Mouse (Mus musculus) intestine, embryonic 14.5 days (tissue): ENCODE measurements around the gene Serpine1. TPM values are rescaled to one million over a fixed set of nuclear protein-coding genes. Genes with fewer than 3 reads are reported as not detected.

Experiments used
- ATAC-seq: fragments of 200-750 bp; cut with Nextera tagmentation; replicated peaks from 2 replicates; pipeline ENCODE4 v1.8.0; 2017; ENCODE audit warnings: low read depth, moderate number of reproducible peaks, moderate TSS enrichment, moderate library complexity; ENCODE audit not compliant: low FRiP score, low TSS enrichment
- DNase-seq: peaks from one replicate; pipeline ENCODE4 v3.0.0-alpha.2; 2018; ENCODE audit warnings: low spot score
- H3K27ac ChIP-seq: fragments of 300-500 bp; sonication (generic); 2 replicates; pipeline ENCODE4 v1.5.1; 2014; ENCODE audit warnings: low read depth, mild to moderate bottlenecking, control low read depth
- H3K27me3 ChIP-seq: fragments of 300-500 bp; sonication (generic); replicated peaks from 2 replicates; pipeline ENCODE4 v1.6.1; 2014; ENCODE audit warnings: low read length, control low read depth; ENCODE audit not compliant: control insufficient read depth, insufficient read depth
- H3K36me3 ChIP-seq: fragments of 300-500 bp; sonication (generic); 2 replicates; pipeline ENCODE4 v1.6.1; 2014; ENCODE audit warnings: low read length, control low read depth; ENCODE audit not compliant: control insufficient read depth, insufficient read depth
- H3K4me1 ChIP-seq: fragments of 300-500 bp; sonication (generic); replicated peaks from 2 replicates; pipeline ENCODE4 v1.6.1; 2014; ENCODE audit warnings: low read length, control low read depth, mixed read lengths; ENCODE audit not compliant: control insufficient read depth, insufficient read depth
- H3K4me2 ChIP-seq: fragments of 300-500 bp; sonication (generic); 2 replicates; pipeline ENCODE4 v1.6.1; 2014; ENCODE audit warnings: low read length
- H3K4me3 ChIP-seq: fragments of 300-500 bp; sonication (generic); 2 replicates; pipeline ENCODE4 v1.5.1; 2014; ENCODE audit warnings: low read depth, low read length, control low read depth, mixed read lengths
- H3K9ac ChIP-seq: fragments of 300-500 bp; sonication (generic); 2 replicates; pipeline ENCODE4 v1.6.1; 2014; ENCODE audit warnings: mild to moderate bottlenecking, low read length
- H3K9me3 ChIP-seq: fragments of 300-500 bp; sonication (generic); 2 replicates; pipeline ENCODE4 v1.6.1; 2016; ENCODE audit warnings: low read length, control low read depth; ENCODE audit not compliant: control insufficient read depth
- WGBS: fragments of 180-500 bp; shearing (Covaris S2); extraction: QIAGEN DNeasy Blood & Tissue Kit; methylation state at CpG from one replicate; pipeline ENCODE4 v1.1.7; 2014; 5-methylcytosine and 5-hydroxymethylcytosine counted together
- polyA plus RNA-seq: library from polyadenylated mRNA; unstranded; fragments of >200 nt; fragmentation: Nextera tagmentation; extraction: Ambion mirVana; gene quantifications from 2 replicates; pipeline ENCODE4 v1.2.1, GENCODE M21; 2014

The Serpine1 gene
- polyA plus RNA-seq, 1 experiment from 2014 or later, result 0.34 TPM

GRCm38 (mm10) chr5:137102575-137103522, 30.8 kb upstream of the Serpine1 start:
- DNase-seq (no peak), ATAC-seq (0 out of 2 replicates have a peak, but pooled peaks have one; percentile 14)
- Histone ChIP-seq H3K9me3 (no peaks in the 10 kb centered on the region), H3K4me1 (no peaks in the 10 kb centered on the region), H3K9ac (no peak overlapping the region), H3K36me3 (no peaks in the 10 kb centered on the region), H3K27me3 (no peaks in the 10 kb centered on the region), H3K4me3 (no peak overlapping the region), H3K27ac (no peak overlapping the region), H3K4me2 (no peak overlapping the region)
- WGBS, result 63% methylated on average over 28 of the region's 28 CpGs

DNA sequence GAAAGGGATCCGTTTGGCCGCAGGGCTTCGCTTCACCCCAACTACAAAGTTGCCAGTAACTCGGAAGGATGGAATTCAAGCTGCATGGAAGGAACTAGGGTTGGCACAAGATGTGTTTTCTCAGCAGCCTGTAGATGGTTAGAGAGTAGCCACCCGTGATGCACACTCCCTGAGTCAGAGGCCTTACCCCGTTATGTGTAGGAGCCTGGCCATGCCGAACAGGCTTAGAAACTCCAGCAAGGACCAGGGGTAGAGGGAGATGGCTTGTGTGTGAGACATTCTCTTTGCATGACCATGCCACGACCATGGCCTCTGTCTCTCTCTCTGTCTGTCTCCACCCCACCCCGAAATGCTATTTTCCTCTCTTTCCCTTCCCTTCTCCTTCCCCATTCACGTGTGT, 30.0 kb upstream of the Serpine1 start:
- no peak overlapping the region for H3K4me3 ChIP-seq
- H3K9me3 ChIP-seq, result no peaks in the 10 kb centered on the region
- no peaks in the 10 kb centered on the region for H3K27me3 ChIP-seq
- DNase-seq, result no peak
- no peaks in the 10 kb centered on the region for H3K4me1 ChIP-seq
- ATAC-seq, result no peak
- H3K36me3 ChIP-seq, result no peaks in the 10 kb centered on the region
- no peak overlapping the region for H3K9ac ChIP-seq
- no peak overlapping the region for H3K27ac ChIP-seq
- WGBS, result 76% methylated on average over 10 of the region's 10 CpGs
- H3K4me2 ChIP-seq, result no peak overlapping the region

DNA sequence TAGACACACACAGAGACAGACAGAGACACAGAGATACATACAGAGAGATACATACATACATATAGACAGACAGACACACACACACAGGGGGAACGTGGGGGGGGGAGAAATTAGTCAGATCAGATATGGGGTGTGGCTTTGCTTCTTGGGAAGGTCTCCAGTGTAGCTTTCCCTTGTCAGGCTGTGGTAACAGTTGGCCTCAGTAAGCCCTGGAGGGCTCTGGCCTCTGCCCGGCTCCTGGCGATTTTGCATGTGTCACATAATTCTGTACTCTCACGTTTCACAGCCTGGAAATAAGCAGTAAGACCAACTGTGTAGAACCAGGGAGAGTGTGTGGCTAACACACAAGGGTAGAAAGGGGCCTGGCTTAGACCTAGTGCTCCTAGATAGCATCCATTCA, 28.6 kb upstream of the Serpine1 start:
- Histone ChIP-seq H3K4me2 (no peak overlapping the region), H3K4me1 (peaks cover 4% of the 10 kb centered on the region; the same call in 1 of the 2 replicates), H3K27me3 (no peaks in the 10 kb centered on the region), H3K9ac (no peak overlapping the region), H3K9me3 (no peaks in the 10 kb centered on the region), H3K27ac (no peak overlapping the region), H3K36me3 (no peaks in the 10 kb centered on the region), H3K4me3 (no peak overlapping the region)
- no peak for ATAC-seq
- no peak for DNase-seq
- 59% methylated on average over 4 of the region's 4 CpGs for WGBS

DNA sequence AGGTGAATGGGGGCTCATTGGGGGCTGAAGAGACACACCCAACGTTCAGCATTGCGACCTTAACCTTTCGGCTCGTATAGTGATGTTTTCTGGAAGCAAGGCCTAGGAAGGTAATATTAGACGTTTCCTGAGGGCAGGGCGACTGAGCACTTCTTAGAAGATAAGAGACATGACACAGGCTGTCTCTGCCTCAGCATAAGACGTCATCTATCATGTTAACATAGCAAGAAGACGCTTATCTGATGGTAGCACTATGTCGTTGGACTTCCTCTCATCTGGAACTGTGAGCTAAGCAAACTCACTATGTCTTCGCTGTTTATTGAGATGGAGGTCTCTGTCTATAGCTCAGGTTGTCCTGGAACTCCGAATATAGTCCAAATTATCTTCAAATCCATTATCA, 26.4 kb upstream of the Serpine1 start:
- 62% methylated on average over 11 of the region's 11 CpGs for WGBS
- no peak overlapping the region for H3K4me2 ChIP-seq
- H3K4me3 ChIP-seq, result no peak overlapping the region
- DNase-seq (no peak), ATAC-seq (no peak)
- H3K4me1 ChIP-seq, result peaks cover 5% of the 10 kb centered on the region; the same call in 1 of the 2 replicates
- no peaks in the 10 kb centered on the region for H3K27me3 ChIP-seq
- H3K27ac ChIP-seq, result no peak overlapping the region
- H3K9me3 ChIP-seq, result no peaks in the 10 kb centered on the region
- H3K9ac ChIP-seq, result no peak overlapping the region
- H3K36me3 ChIP-seq, result no peaks in the 10 kb centered on the region

GRCm38 (mm10) chr5:137096037-137096436, 24.0 kb upstream of the Serpine1 start:
- H3K4me2 ChIP-seq, result no peak overlapping the region
- ATAC-seq (no peak), DNase-seq (no peak)
- H3K9ac ChIP-seq, result no peak overlapping the region
- WGBS, result 25% methylated on average over 1 of the region's 1 CpGs
- H3K36me3 ChIP-seq, result no peaks in the 10 kb centered on the region
- H3K4me1 ChIP-seq, result peaks cover 5% of the 10 kb centered on the region; the same call in 1 of the 2 replicates
- H3K27ac ChIP-seq, result 0 out of 2 replicates have a peak overlapping the region, but pooled peaks have one; percentile 35
- no peaks in the 10 kb centered on the region for H3K27me3 ChIP-seq
- no peak overlapping the region for H3K4me3 ChIP-seq
- H3K9me3 ChIP-seq, result no peaks in the 10 kb centered on the region

- H3K4me1 ChIP-seq, result peaks cover 5% of the 10 kb centered on the region; the same call in 1 of the 2 replicates
- H3K4me3 ChIP-seq, result no peak overlapping the region
- no peaks in the 10 kb centered on the region for H3K27me3 ChIP-seq
- no peaks in the 10 kb centered on the region for H3K36me3 ChIP-seq
- no peaks in the 10 kb centered on the region for H3K9me3 ChIP-seq
- ATAC-seq, result no peak
- no peak for DNase-seq
- no peak overlapping the region for H3K9ac ChIP-seq
- H3K27ac ChIP-seq, result no peak overlapping the region
- 85% methylated on average over 10 of the region's 10 CpGs for WGBS
- no peak overlapping the region for H3K4me2 ChIP-seq
Measured at GRCm38 (mm10) chr5:137095135-137095534, 23.1 kb upstream of the Serpine1 start.

DNA sequence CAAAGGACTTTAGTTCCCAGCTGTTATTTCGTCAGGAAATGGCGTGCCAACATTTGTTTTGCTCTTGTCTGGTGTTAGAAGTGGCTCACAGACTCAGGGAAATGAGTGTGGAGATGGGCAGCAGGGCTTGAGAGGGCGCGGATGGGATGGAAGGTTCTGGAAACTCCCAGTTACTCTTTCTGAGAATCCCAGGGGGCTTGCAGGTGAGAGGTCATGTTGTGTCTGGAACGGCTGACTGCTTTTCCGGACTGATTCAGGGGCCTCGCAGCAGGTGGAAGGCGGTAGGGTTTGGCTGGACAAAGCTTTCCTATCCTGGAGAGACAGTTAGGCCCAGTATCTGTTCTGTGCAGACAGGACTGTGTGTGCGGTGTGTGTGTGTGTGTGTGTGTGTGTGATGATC, 21.7 kb upstream of the Serpine1 start:
- 66% methylated on average over 9 of the region's 9 CpGs for WGBS
- Histone ChIP-seq H3K9me3 (no peaks in the 10 kb centered on the region), H3K9ac (no peak overlapping the region), H3K27ac (no peak overlapping the region), H3K4me1 (peaks cover 5% of the 10 kb centered on the region; the same call in 1 of the 2 replicates), H3K4me2 (no peak overlapping the region), H3K4me3 (no peak overlapping the region), H3K27me3 (no peaks in the 10 kb centered on the region), H3K36me3 (no peaks in the 10 kb centered on the region)
- DNase-seq (no peak), ATAC-seq (no peak)

GRCm38 (mm10) chr5:137091560-137091959, 19.5 kb upstream of the Serpine1 start:
- Histone ChIP-seq H3K9ac (no peak overlapping the region), H3K4me2 (no peak overlapping the region), H3K36me3 (no peaks in the 10 kb centered on the region), H3K4me1 (peaks cover 5% of the 10 kb centered on the region; the same call in 1 of the 2 replicates), H3K27me3 (no peaks in the 10 kb centered on the region), H3K9me3 (no peaks in the 10 kb centered on the region), H3K27ac (no peak overlapping the region), H3K4me3 (no peak overlapping the region)
- 60% methylated on average over 6 of the region's 6 CpGs for WGBS
- DNase-seq (no peak), ATAC-seq (no peak)
